Mouse (Mus musculus): ENCODE measurements around the gene Il1f6.
"Not testable (repeated sequence)": the region's sequence is repeated elsewhere in the genome, so short reads cannot be mapped to it uniquely, and the experiment has no call there.

Il1f6 gene

DNA sequence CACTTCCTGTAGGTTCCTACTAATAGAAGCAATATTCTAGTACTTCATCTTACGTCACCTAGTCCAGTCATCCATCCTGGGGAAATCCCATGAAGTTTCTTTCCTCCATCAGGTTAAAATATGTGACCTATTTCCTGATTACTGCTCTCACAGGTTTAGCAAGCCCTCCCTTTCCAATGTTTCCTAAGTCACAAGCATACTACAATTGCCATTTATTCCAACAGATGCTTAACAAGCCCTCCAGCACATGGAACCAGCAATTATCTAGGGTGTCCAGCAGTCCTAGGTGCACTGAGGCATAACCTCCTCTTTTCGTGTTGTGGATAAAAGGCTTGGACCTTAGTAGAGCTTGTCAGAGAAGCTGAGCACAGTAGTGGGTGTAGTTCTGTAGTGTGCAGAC is at the start of gene Il1f6:
Gene Il1f6 (plus strand): TSS at position 301 of the 400 bp plus-strand sequence.
- in situ Hi-C loops (cut with MboI): no loop called here

DNA sequence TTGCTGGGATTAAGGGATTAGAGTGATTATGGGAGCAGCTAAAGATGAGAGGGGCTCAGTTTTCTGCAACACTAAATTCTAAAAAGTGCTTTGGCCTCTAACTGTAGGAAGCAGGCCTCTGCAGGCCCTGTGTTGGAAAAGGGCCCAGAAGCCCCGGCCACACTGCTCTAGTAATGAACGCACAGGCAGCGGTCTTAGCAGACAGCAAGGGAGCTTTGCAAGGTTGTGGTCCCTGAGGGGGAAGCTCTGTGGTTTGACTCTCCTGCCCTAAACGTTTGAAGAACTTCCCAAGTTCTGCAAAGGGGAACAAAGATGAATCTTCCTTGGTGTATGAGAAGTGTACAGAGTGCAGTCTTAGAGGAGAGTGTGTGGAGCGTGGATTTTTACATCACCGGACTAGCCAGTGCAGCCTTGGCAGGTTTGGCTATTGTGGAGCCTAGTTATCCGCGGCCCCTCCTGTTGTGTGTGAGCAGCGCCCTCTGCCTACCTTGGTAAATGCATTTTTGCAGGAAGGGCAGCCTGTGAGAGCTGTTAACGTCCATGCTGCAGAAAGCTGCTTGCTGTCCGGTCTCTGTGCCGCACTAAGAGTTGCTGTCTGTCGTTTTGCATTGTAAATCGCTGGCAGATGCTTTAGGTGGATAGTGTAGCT is 33.4 kb upstream of the Il1f6 start:
- in situ Hi-C loops (cut with MboI): not testable (repeated sequence)

DNA sequence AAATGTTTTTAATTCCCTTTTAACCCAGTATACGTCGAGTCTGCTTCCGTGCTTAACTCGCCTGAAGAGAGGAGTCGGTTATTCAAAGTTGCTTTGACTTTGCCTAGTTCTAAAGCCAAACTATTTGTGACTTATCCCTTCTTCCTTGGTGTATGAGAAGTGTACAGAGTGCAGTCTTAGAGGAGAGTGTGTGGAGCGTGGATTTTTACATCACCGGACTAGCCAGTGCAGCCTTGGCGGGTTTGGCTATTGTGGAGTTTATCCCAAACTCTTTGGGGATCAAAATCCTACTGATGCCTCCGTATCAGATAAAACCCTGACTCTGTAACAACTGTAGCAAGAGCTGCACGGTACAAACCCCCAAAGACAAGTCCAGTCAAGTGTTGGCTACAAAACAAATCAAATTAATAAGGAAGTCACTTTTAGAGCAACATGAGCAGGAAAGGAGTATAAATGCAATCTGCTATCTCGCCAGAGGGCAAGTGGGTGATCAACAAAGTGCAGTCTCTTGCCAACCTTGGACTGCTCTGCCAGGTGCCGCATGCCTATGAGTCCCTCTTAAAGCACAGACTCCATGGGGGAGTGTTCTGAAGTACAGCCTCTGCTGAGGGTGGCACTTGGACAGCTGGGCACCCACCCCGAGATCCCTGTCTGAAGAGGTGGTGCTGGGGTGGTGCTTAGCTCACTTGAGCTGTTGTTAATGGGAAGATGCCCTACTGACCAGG is 32.6 kb upstream of the Il1f6 start:
- in situ Hi-C loops (cut with MboI): not testable (repeated sequence)

GRCm38 (mm10) chr2:24184092-24184491 is 31.1 kb upstream of the Il1f6 start:
- in situ Hi-C loops (cut with MboI): not testable (repeated sequence)

DNA sequence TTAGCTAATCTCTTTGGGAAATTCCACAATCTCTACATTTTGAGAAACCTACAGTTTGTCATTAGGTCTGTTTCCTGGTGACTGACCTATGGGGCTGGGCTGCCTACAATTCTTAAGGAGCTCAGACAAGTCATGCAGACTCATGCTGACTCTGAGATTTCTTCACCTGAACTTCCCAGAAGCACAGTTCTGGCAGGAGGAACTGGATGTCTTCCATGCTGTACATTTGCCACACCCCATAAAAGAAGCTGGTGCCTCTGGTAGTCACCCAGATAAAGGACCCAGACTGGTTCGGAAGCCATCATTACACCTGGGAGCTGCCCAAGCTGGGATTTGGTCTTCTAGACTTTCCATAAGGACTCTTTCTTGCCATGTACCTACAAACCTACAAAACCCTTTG is 29.0 kb upstream of the Il1f6 start, which contains the start of gene Il1f9:
Gene Il1f9 (plus strand): TSS at position 301 of the 400 bp plus-strand sequence.
- in situ Hi-C loops (cut with MboI): no loop called here

GRCm38 (mm10) chr2:24187585-24187984 is 27.6 kb upstream of the Il1f6 start:
- in situ Hi-C loops (cut with MboI): no loop called here

DNA sequence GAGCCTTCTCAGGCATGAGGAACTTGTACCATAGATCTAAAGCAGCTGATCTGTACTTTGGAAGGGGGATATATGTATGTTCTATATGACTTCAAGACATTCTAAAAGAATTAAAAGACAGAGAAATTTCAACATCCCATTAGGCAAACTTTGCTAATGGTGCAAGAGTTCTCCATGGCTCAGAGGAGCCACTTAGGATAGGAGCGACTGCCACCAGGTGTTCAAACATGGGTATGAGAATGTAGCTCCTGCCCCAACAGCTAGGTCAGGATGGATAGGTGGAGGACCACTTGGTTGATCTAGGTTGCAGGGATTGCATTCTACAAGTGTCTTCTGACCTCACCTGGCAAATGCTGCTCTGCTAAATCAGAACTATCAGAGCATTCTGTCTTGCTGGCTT is 27.0 kb upstream of the Il1f6 start:
- in situ Hi-C loops (cut with MboI): no loop called here

- in situ Hi-C loops (cut with MboI): no loop called here
These were observed 12.0 kb downstream of the Il1f6 start for GRCm38 (mm10) chr2:24227191-24227590.

- in situ Hi-C loops (cut with MboI): no loop called here
These were observed 52.3 kb downstream of the Il1f6 start for GRCm38 (mm10) chr2:24267503-24267902.

GRCm38 (mm10) chr2:24273619-24274018 is 58.4 kb downstream of the Il1f6 start:
- in situ Hi-C loops (cut with MboI): no loop called here

DNA sequence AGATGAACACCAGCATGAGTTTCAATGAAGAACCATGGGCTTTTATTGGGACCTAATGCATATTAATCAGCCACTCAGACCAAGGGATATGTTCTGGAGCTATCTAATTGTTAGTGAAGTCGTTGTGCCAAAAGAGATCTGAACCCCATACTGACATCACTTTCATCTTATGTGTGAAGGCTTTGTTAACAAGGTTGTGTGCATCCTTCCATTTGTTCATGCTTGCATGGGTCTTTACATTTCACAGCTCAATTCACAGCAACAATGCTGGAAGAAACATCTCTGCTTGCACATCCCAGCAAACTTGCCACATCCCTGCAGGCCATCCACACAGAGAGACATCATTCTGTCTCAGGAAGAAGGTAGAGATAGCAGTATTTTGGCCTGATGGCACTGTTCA is 59.9 kb downstream of the Il1f6 start:
- in situ Hi-C loops (cut with MboI): loop anchor here (25.0 kb wide), 1 partner anchor 487 kb away; the partner anchor contains the start of gene Cacna1b
